Mouse (Mus musculus): ENCODE measurements at regions not wholly inside any gene's neighbourhood (a gene's known extent, or its start where the extent isn't known, plus 50 kb on each side); places are given as distances from the start of the nearest gene placed in this dataset.

- no peak for DNase-seq
Observed at GRCm38 (mm10) chr13:46104971-46105370, 140.2 kb upstream of the Atxn1 start.

GRCm38 (mm10) chr13:46098621-46099020 is 133.8 kb upstream of the Atxn1 start:
- no peak for DNase-seq

- DNase-seq: no peak
Observed at GRCm38 (mm10) chr13:46098131-46098530, 133.3 kb upstream of the Atxn1 start.

GRCm38 (mm10) chr13:46096968-46097367 is 132.2 kb upstream of the Atxn1 start:
- no peak for DNase-seq

- no peak for DNase-seq
Observed at GRCm38 (mm10) chr13:46096416-46096815, 131.6 kb upstream of the Atxn1 start.

GRCm38 (mm10) chr13:46092787-46093186 is 128.0 kb upstream of the Atxn1 start:
- no peak for DNase-seq

- no peak for DNase-seq
Observed at GRCm38 (mm10) chr13:46091109-46091508, 126.3 kb upstream of the Atxn1 start.

- no peak for DNase-seq
Observed at GRCm38 (mm10) chr13:46088237-46088636, 123.4 kb upstream of the Atxn1 start.

- no peak for DNase-seq
Observed at GRCm38 (mm10) chr13:46087663-46088062, 122.9 kb upstream of the Atxn1 start.

GRCm38 (mm10) chr13:46076879-46077278 is 112.1 kb upstream of the Atxn1 start:
- no peak for DNase-seq

GRCm38 (mm10) chr13:46071670-46072069 is 106.9 kb upstream of the Atxn1 start:
- no peak for DNase-seq

GRCm38 (mm10) chr13:46069571-46069970 is 104.8 kb upstream of the Atxn1 start:
- DNase-seq: no peak

- no peak for DNase-seq
Observed at GRCm38 (mm10) chr13:46062758-46063157, 98.0 kb upstream of the Atxn1 start.

- no peak for DNase-seq
Observed at GRCm38 (mm10) chr13:46059870-46060269, 95.1 kb upstream of the Atxn1 start.

GRCm38 (mm10) chr13:46058862-46059261 is 94.1 kb upstream of the Atxn1 start:
- DNase-seq: peak; percentile 12

- no peak for DNase-seq
Observed at GRCm38 (mm10) chr13:46058341-46058740, 93.5 kb upstream of the Atxn1 start.

GRCm38 (mm10) chr13:46055410-46055809 is 90.6 kb upstream of the Atxn1 start:
- no peak for DNase-seq

- no peak for DNase-seq
Observed at GRCm38 (mm10) chr13:46043568-46043967, 78.8 kb upstream of the Atxn1 start.

- DNase-seq: peak; percentile 14
Observed at GRCm38 (mm10) chr13:46043016-46043415, 78.2 kb upstream of the Atxn1 start.

GRCm38 (mm10) chr13:46042224-46042623 is 77.4 kb upstream of the Atxn1 start:
- no peak for DNase-seq

- no peak for DNase-seq
Observed at GRCm38 (mm10) chr13:46041475-46041874, 76.7 kb upstream of the Atxn1 start.

- DNase-seq: no peak
Observed at GRCm38 (mm10) chr13:46040062-46040461, 75.3 kb upstream of the Atxn1 start.

- DNase-seq: no peak
Observed at GRCm38 (mm10) chr13:46038441-46039331, 73.9 kb upstream of the Atxn1 start.

GRCm38 (mm10) chr13:46032281-46032680 is 67.5 kb upstream of the Atxn1 start:
- DNase-seq: no peak

GRCm38 (mm10) chr13:46026018-46026417 is 61.2 kb upstream of the Atxn1 start:
- DNase-seq: no peak
